Mouse (Mus musculus) G1E (cell line): ENCODE data around the gene Sema5a. TPM values are rescaled to one million over a fixed set of nuclear protein-coding genes. Genes with fewer than 3 reads are reported as not detected.

Source experiments
- ATAC-seq: 2 replicates; pipeline ENCODE4 v1.8.0; 2016; ENCODE audit warnings: mild to moderate bottlenecking; ENCODE audit not compliant: insufficient number of reproducible peaks, poor library complexity, low FRiP score, severe bottlenecking; ENCODE audit errors: extremely low read depth
- DNase-seq: peaks from one replicate; pipeline ENCODE4 v3.0.0; 2012; ENCODE audit warnings: low spot score
- H3K27me3 ChIP-seq: 2 replicates; pipeline ENCODE4 v1.6.1; 2012; ENCODE audit warnings: mild to moderate bottlenecking, low read length, inconsistent platforms; ENCODE audit not compliant: insufficient read depth
- H3K36me3 ChIP-seq: replicated peaks from 2 replicates; pipeline ENCODE3; 2012; ENCODE audit warnings: mild to moderate bottlenecking, inconsistent platforms
- H3K4me1 ChIP-seq: 2 replicates; pipeline ENCODE4 v1.6.1; 2012; ENCODE audit warnings: low read depth, low read length, inconsistent platforms, mixed read lengths; ENCODE audit not compliant: insufficient read depth
- H3K4me3 ChIP-seq: 2 replicates; pipeline ENCODE4 v1.5.1; 2012; ENCODE audit warnings: low read depth, mild to moderate bottlenecking, inconsistent platforms, low read length, moderate library complexity, mixed read lengths
- H3K9me3 ChIP-seq: replicated peaks from 2 replicates; pipeline ENCODE4 v1.6.1; 2012; ENCODE audit warnings: inconsistent platforms
- CTCF ChIP-seq: IDR thresholded peaks from 2 replicates; pipeline ENCODE4 v1.5.1; 2012; ENCODE audit warnings: low read depth, low read length, inconsistent platforms, mixed read lengths
- GATA1 ChIP-seq: IDR thresholded peaks from 2 replicates; pipeline ENCODE4 v1.6.1; 2012; ENCODE audit warnings: borderline replicate concordance, low read length, inconsistent platforms, mixed read lengths
- GATA2 ChIP-seq: IDR thresholded peaks from 2 replicates; pipeline ENCODE4 v1.6.1; 2012; ENCODE audit warnings: low read depth, low read length, inconsistent platforms, borderline replicate concordance
- POLR2AphosphoS5 ChIP-seq: IDR thresholded peaks from 2 replicates; pipeline ENCODE4 v1.6.1; 2012; ENCODE audit warnings: low read depth, low read length, inconsistent platforms; ENCODE audit not compliant: insufficient replicate concordance
- TAL1 ChIP-seq: conservative IDR thresholded peaks from 2 replicates; pipeline ENCODE4 v1.6.1; 2012; ENCODE audit warnings: low read depth, low read length, inconsistent platforms, mixed read lengths
- polyA plus RNA-seq: library from polyadenylated mRNA; stranded (reverse); fragments of >175 nt; gene quantifications from 2 replicates; pipeline ENCODE4 v1.2.3, GENCODE M21; 2012
- total RNA-seq, 2 experiments: library from RNA; stranded (forward) in 1 of 2; stranded (reverse) in 1 of 2; fragments of 200-1000 nt in 1 of 2; fragments of >200 nt in 1 of 2; fragmentation: Nextera tagmentation in 1 of 2; gene quantifications; 2 replicates each; pipeline ENCODE4 v1.2.3; 2014 to 2017

Gene Sema5a
- total and polyA plus RNA-seq, 3 experiments: 0.33 TPM; not detected in 2

DNA sequence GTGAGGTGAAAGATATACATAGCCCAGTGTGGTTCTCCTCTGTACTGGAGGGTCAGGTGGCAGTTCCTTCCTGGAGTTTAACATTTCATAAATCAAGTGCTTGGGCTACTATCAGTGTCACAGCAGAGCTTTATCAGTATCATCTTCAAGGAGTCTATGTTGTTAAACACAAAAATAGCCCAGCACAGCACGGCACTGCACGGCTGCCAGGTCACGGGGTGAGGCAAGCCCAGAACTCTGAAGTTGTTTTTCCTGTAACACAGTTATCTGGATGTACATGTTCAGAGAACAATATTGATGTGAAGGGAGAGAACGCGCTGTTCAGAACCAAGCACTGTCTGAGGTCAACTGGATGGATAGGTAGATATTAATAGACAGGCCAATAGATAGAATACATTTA lies 112.2 kb downstream of the Sema5a start:
- Histone ChIP-seq H3K4me1 (no peaks in the 10 kb centered on the region), H3K36me3 (no peaks in the 10 kb centered on the region), H3K4me3 (no peak overlapping the region), H3K9me3 (0 out of 2 replicates have a peak, but pooled peaks cover 2% of the 10 kb centered on the region), H3K27me3 (no peaks in the 10 kb centered on the region)
- no peak for DNase-seq
- TF ChIP-seq POLR2AphosphoS5 (no peak), TAL1 (no peak), GATA1 (no peak), CTCF (no peak), GATA2 (no peak)
- ATAC-seq: no peak

DNA sequence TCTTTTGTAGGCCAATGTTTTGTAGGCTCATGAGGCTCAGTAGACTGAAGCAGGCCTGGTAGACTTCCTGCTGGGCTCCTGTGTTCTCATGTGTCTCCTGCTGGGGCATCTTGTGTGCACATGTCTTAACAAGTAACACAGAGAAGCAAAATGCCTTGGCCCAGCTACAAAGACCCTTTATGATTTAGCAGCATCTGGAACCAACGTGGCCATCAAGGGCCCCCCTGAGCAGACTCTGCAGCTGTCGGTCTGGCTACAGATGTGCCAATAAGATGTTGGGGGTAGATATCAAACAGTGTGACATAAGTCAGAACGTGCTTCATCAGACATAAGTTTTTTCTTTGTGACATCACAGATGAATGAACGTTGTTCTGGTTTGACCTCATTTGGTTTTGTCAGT lies 123.2 kb downstream of the Sema5a start:
- Histone ChIP-seq H3K4me1 (no peaks in the 10 kb centered on the region), H3K27me3 (no peaks in the 10 kb centered on the region), H3K4me3 (no peak overlapping the region), H3K9me3 (no peaks in the 10 kb centered on the region), H3K36me3 (no peaks in the 10 kb centered on the region)
- ATAC-seq (no peak), DNase-seq (no peak)
- TF ChIP-seq GATA1 (no peak), POLR2AphosphoS5 (no peak), TAL1 (no peak), GATA2 (no peak), CTCF (no peak)

DNA sequence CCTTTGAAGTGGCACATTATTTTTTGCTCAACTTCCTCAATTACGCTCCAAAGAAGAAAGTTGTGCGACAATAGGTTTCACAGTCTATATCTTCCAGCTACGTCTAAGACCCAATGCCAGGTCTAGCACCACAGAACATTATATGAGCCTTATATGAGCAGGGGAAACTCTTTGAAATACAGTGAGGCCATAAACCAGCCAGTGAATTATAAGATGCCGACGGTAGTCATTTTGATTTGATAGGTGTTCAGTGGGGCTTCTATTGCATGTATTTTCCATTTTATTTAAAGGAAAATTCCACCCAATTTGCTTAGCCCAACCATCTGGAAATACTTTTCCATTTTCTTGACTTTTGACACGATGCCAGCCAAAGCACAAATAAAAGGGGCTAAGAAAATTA lies 126.3 kb downstream of the Sema5a start:
- no peak for TF ChIP-seq GATA2
- TF ChIP-seq TAL1: no peak
- no peak for TF ChIP-seq GATA1
- TF ChIP-seq POLR2AphosphoS5: no peak
- TF ChIP-seq CTCF: no peak
- no peak overlapping the region for H3K4me3 ChIP-seq
- H3K27me3 ChIP-seq: no peaks in the 10 kb centered on the region
- H3K36me3 ChIP-seq: no peaks in the 10 kb centered on the region
- H3K9me3 ChIP-seq: no peaks in the 10 kb centered on the region
- DNase-seq (no peak), ATAC-seq (no peak)
- no peaks in the 10 kb centered on the region for H3K4me1 ChIP-seq

GRCm38 (mm10) chr15:32371385-32371784 lies 126.8 kb downstream of the Sema5a start:
- ATAC-seq: no peak
- TF ChIP-seq TAL1 (no peak), POLR2AphosphoS5 (no peak), GATA2 (no peak), CTCF (no peak), GATA1 (no peak)

GRCm38 (mm10) chr15:32376326-32376725 lies 131.7 kb downstream of the Sema5a start:
- TF ChIP-seq GATA1 (no peak), GATA2 (no peak), POLR2AphosphoS5 (no peak), CTCF (no peak), TAL1 (no peak)
- ATAC-seq (no peak), DNase-seq (no peak)
- H3K27me3 ChIP-seq: no peaks in the 10 kb centered on the region
- H3K9me3 ChIP-seq: no peaks in the 10 kb centered on the region
- H3K4me3 ChIP-seq: no peak overlapping the region
- H3K36me3 ChIP-seq: no peaks in the 10 kb centered on the region
- H3K4me1 ChIP-seq: no peaks in the 10 kb centered on the region

More at GRCm38 (mm10) chr15:32371385-32371784, 126.8 kb downstream of the Sema5a start:
- no peaks in the 10 kb centered on the region for H3K4me1 ChIP-seq
- H3K9me3 ChIP-seq: no peaks in the 10 kb centered on the region
- H3K27me3 ChIP-seq: no peaks in the 10 kb centered on the region
- H3K36me3 ChIP-seq: no peaks in the 10 kb centered on the region
- no peak for DNase-seq
- no peak overlapping the region for H3K4me3 ChIP-seq

DNA sequence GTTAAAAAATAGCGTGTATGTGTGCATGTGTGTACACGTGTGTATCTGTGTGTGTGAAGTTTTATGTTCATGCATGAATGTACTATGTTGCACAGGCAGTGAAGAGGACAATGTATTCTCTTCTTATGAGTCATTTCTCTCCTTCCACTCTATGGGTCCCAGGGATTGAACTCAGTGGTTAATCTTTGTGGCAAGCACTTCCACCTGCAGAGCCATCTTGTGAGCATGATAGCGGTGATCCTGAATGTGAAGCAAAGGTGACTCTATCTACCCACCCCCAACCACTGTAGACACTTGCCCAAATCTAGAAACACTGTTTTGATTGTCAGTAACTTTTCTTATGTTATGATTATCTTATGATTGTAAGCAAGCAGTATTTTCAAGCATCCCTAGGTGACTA lies 133.2 kb downstream of the Sema5a start:
- no peaks in the 10 kb centered on the region for H3K36me3 ChIP-seq
- H3K27me3 ChIP-seq: no peaks in the 10 kb centered on the region
- no peaks in the 10 kb centered on the region for H3K4me1 ChIP-seq
- ATAC-seq (no peak), DNase-seq (no peak)
- no peaks in the 10 kb centered on the region for H3K9me3 ChIP-seq
- no peak for TF ChIP-seq POLR2AphosphoS5
- no peak for TF ChIP-seq CTCF
- TF ChIP-seq TAL1: no peak
- no peak for TF ChIP-seq GATA1
- TF ChIP-seq GATA2: no peak
- no peak overlapping the region for H3K4me3 ChIP-seq

GRCm38 (mm10) chr15:32380311-32380710 lies 135.7 kb downstream of the Sema5a start:
- Histone ChIP-seq H3K27me3 (no peaks in the 10 kb centered on the region), H3K4me1 (no peaks in the 10 kb centered on the region), H3K9me3 (no peaks in the 10 kb centered on the region), H3K4me3 (no peak overlapping the region), H3K36me3 (no peaks in the 10 kb centered on the region)
- DNase-seq (no peak), ATAC-seq (no peak)
- no peak for TF ChIP-seq GATA1
- no peak for TF ChIP-seq POLR2AphosphoS5
- no peak for TF ChIP-seq CTCF
- no peak for TF ChIP-seq TAL1
- no peak for TF ChIP-seq GATA2
